Mouse (Mus musculus) neural tube, embryonic 15.5 days (tissue): ENCODE data around the gene Trub2. TPM values are rescaled to one million over a fixed set of nuclear protein-coding genes. Genes with fewer than 3 reads are reported as not detected.

Experiments
- ATAC-seq: fragments of 200-750 bp; cut with Nextera tagmentation; 2 replicates; pipeline ENCODE4 v1.8.0; 2017; ENCODE audit warnings: mild to moderate bottlenecking, moderate TSS enrichment, moderate library complexity; ENCODE audit not compliant: low FRiP score
- H3K27ac ChIP-seq: fragments of 300-500 bp; sonication (generic); replicated peaks from 2 replicates; pipeline ENCODE4 v1.5.1; 2015; ENCODE audit warnings: mild to moderate bottlenecking, inconsistent platforms
- H3K27me3 ChIP-seq: fragments of 300-500 bp; sonication (generic); replicated peaks from 2 replicates; pipeline ENCODE4 v1.6.1; 2015; ENCODE audit warnings: inconsistent platforms
- H3K36me3 ChIP-seq: fragments of 300-500 bp; sonication (generic); 2 replicates; pipeline ENCODE4 v1.6.1; 2015; ENCODE audit warnings: inconsistent platforms
- H3K4me1 ChIP-seq: fragments of 300-500 bp; sonication (generic); 2 replicates; pipeline ENCODE4 v1.6.1; 2015; ENCODE audit warnings: inconsistent platforms
- H3K4me2 ChIP-seq: fragments of 300-500 bp; sonication (generic); 2 replicates; pipeline ENCODE4 v1.6.1; 2015; ENCODE audit warnings: inconsistent platforms, mild to moderate bottlenecking, moderate library complexity
- H3K4me3 ChIP-seq: fragments of 300-500 bp; sonication (generic); replicated peaks from 2 replicates; pipeline ENCODE4 v1.5.1; 2015; ENCODE audit warnings: mild to moderate bottlenecking, inconsistent platforms
- H3K9ac ChIP-seq: fragments of 300-500 bp; sonication (generic); replicated peaks from 2 replicates; pipeline ENCODE4 v1.6.1; 2015; ENCODE audit warnings: mild to moderate bottlenecking, inconsistent platforms
- H3K9me3 ChIP-seq: fragments of 300-500 bp; sonication (generic); replicated peaks from 2 replicates; pipeline ENCODE4 v1.6.1; 2016; ENCODE audit warnings: inconsistent platforms
- WGBS: fragments of 180-500 bp; shearing (Covaris S2); methylation state at CpG from one replicate; pipeline ENCODE4 v1.1.7; 2015; ENCODE audit warnings: mixed read lengths; 5-methylcytosine and 5-hydroxymethylcytosine counted together
- polyA plus RNA-seq: library from polyadenylated mRNA; unstranded; fragments of >200 nt; fragmentation: Nextera tagmentation; extraction: Ambion mirVana; gene quantifications from 2 replicates; pipeline ENCODE4 v1.2.1, GENCODE M21; 2015

The Trub2 gene
- polyA plus RNA-seq: 33.2 and 35.5 TPM in 2 replicates

DNA sequence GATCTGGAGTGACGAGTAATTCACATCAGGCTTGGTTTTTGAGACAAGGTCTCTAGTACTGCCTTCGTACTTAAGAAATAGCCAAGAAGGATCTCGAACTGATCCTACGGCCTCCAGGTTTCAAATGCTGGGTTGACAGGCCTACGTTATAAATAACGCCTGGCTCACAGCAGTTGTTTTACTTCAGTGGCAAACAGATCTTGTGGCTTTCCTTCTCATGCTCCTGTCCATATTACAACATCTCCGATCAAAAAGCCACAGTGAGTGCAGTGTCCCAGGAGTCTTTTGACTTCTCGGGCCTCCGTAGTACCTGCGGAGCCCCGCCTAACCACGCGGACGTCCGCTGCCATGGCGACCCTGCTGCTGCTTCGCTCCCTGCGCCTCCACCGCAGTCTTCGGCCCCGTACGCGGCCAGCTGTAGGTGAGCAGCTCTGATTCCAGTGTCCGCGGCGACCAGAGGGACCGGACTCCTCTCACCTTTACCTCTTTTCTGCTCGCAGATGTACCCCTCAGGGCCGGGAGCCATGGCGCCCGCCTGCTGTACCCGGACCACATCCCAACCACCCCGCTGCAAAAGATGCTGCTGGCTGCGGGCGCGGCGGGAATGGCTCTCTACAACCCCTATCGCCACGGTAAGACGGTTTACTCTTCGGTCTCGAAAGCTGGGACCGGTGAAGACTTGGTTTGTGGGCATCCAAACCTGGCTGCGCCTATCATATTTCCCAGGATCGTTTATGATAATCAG is at the start of gene Trub2:
Gene Trub2, minus strand, starts transcription at position 566 of the 745 bp plus-strand sequence.
- ATAC-seq: peak; percentile 91
- WGBS: under 1% methylated on average over 45 of the region's 45 CpGs
- peak within 1 kb of the TSS; percentile 81 for H3K9ac ChIP-seq
- peaks cover 54% of the 10 kb centered on the region for H3K36me3 ChIP-seq
- peak within 1 kb of the TSS; percentile 80 for H3K27ac ChIP-seq
- peaks cover 28% of the 10 kb centered on the region for H3K4me1 ChIP-seq
- H3K9me3 ChIP-seq: no peaks in the 10 kb centered on the region
- H3K4me3 ChIP-seq: peak within 1 kb of the TSS; percentile 76
- H3K27me3 ChIP-seq: no peaks in the 10 kb centered on the region
- H3K4me2 ChIP-seq: peak within 1 kb of the TSS; percentile 75

DNA sequence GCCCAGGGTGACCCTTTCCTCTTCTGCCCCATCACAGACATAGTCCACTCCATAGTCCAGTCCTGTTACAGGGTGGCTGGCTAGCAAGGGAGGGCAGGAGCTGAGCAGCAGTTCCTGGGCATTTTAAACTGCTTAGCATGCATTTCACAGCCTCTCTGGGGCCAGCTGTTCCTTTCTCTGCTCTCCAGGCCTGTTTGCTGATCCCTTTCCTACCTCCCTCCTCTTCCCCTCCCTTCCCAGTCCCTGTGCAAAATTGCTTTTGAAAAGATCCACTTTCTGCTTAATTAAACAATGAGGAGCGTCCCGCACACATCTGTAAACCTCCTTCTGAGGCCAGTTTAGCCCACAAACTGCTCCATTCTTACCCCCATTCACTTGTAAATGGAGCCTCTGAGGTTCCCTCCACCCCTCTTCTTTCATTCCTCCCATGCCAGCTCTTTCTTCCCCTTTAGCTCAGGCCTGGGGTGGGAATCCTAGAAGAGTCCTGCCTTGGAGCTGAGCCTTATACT is 47.1 kb upstream of the Trub2 start:
- no peak for ATAC-seq
- H3K4me2 ChIP-seq: no peak overlapping the region
- H3K27ac ChIP-seq: peak overlapping the region; percentile 42

DNA sequence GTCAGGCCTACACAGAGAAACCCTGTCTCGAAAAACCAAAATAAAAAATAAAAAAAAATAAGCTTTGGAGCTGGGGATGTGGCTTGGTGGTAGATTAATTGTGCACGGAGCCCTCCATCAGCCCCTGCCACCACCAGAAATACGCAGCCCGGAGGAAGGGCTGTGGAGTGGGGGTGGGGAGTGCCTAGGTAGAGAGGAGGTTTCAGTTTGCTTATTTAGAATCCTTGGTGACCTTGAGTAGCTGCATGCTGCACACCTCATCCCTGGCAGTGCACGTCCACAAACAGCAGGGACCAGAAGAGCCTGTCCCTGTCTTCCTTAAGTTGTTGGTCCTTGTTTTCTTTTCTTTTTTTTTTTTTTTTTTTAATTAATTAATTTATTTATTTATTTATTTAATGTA is 45.5 kb upstream of the Trub2 start:
- no peak for ATAC-seq
- Histone ChIP-seq H3K27ac (no peak overlapping the region), H3K4me1 (peaks cover 5% of the 10 kb centered on the region; the same call in 1 of the 2 replicates), H3K9ac (no peak overlapping the region), H3K27me3 (no peaks in the 10 kb centered on the region), H3K36me3 (peaks cover 18% of the 10 kb centered on the region; the same call in 1 of the 2 replicates), H3K4me3 (no peak overlapping the region), H3K4me2 (no peak overlapping the region), H3K9me3 (no peaks in the 10 kb centered on the region)
- whole genome bisulfite sequencing: 94% methylated on average over 5 of the region's 5 CpGs

More for the DNA sequence above, 47.1 kb upstream of the Trub2 start:
- WGBS: 6% methylated on average over 2 of the region's 2 CpGs
- H3K36me3 ChIP-seq: peaks cover 15% of the 10 kb centered on the region; the same call in 1 of the 2 replicates
- H3K27me3 ChIP-seq: no peaks in the 10 kb centered on the region
- peaks cover 19% of the 10 kb centered on the region for H3K4me1 ChIP-seq
- H3K4me3 ChIP-seq: no peak overlapping the region
- no peaks in the 10 kb centered on the region for H3K9me3 ChIP-seq
- no peak overlapping the region for H3K9ac ChIP-seq

DNA sequence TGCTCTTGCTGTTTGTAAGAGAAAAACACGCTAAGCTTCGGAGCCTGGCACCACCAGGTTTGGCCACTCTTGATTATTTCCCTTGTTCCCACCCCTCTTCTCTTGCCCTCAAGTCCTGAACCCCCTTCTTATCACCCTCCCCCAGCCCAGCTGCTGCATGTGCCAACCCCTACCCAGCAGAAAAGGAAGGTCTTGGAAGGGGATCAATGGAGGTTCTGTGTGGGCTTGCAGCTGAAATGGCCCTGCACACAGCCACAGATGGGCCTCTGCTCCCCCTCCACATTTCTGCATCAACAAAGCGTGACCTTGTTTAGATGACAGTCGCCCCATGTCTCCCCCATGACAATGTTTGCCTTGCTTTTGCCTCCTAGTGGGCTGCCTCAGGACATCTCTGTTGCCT is 42.8 kb upstream of the Trub2 start:
- ATAC-seq: no peak
- H3K4me3 ChIP-seq: no peak overlapping the region
- H3K27ac ChIP-seq: no peak overlapping the region
- 91% methylated on average over 4 of the region's 4 CpGs for WGBS
- no peak overlapping the region for H3K9ac ChIP-seq
- H3K4me2 ChIP-seq: no peak overlapping the region
- H3K36me3 ChIP-seq: peaks cover 18% of the 10 kb centered on the region; the same call in 1 of the 2 replicates
- no peaks in the 10 kb centered on the region for H3K9me3 ChIP-seq
- H3K27me3 ChIP-seq: no peaks in the 10 kb centered on the region
- H3K4me1 ChIP-seq: peaks cover 19% of the 10 kb centered on the region

DNA sequence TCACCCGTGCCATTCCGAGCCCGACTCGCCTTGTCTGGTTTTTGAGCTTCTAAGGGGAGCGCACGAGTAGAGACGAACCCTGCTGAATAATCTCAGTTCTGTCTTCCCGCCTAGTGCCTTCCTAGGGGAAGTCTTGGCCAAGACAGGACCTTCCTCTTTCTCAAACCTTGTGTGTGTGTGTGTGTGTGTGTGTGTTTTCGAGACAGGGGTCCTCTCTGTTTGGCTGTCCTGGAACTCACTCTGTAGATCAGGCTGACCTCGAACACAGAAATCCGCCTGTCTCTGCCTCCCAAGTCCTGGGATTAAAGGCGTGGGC is 39.4 kb upstream of the Trub2 start:
- peak overlapping the region; percentile 73 for H3K27ac ChIP-seq

DNA sequence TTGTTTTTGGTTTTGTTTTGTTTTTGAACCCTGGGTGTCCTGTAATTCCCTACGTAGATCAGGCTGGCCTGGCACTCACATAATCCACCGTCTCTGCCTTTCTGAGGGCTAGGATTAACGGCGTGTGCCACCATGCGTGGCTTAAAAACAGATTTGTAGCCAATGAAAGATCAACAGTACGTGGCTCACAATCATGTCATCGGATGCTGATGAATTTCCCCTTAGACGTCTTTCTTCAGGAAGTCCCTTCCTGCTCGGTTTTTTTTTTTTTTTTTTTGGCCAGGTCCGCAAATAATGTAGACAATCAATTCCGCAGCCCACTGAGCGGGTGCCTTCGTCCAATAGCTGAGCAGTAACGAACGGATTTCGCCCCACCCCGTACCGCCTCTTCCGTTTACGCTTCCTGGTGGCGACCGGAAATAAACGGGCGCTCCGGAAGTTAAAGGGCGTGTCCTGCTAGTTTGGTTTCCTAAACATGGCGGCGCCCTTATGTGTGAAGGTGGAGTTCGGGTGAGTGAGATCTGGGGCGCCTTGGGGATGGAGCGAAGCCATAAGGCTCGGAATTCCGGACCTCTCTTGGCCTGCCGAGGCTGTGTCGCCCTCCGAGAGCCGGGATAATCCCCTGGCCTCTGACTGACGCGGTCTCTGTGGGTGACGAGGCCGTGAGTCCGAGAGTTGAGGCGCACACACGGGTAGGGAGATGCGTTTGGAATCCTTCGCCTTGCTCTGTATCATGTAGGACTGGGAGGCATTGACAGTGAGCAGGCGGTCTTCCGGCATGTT is 38.8 kb upstream of the Trub2 start:
- Histone ChIP-seq H3K9me3 (no peaks in the 10 kb centered on the region), H3K4me3 (peak overlapping the region; percentile 78), H3K27ac (peak overlapping the region; percentile 96), H3K9ac (peak overlapping the region; percentile 81), H3K4me2 (peak overlapping the region; percentile 88), H3K27me3 (no peaks in the 10 kb centered on the region), H3K4me1 (peaks cover 19% of the 10 kb centered on the region), H3K36me3 (0 out of 2 replicates have a peak, but pooled peaks cover 3% of the 10 kb centered on the region)
- WGBS: under 1% methylated on average over 47 of the region's 48 CpGs
- peak; percentile 97 for ATAC-seq

More for the DNA sequence above, 39.4 kb upstream of the Trub2 start:
- WGBS: 6% methylated on average over 12 of the region's 12 CpGs
- H3K9me3 ChIP-seq: no peaks in the 10 kb centered on the region
- peaks cover 5% of the 10 kb centered on the region; the same call in 1 of the 2 replicates for H3K36me3 ChIP-seq
- peak overlapping the region; percentile 73 for H3K9ac ChIP-seq
- H3K27me3 ChIP-seq: no peaks in the 10 kb centered on the region
- H3K4me1 ChIP-seq: peaks cover 19% of the 10 kb centered on the region
- peak overlapping the region; percentile 88 for H3K4me2 ChIP-seq
- peak overlapping the region; percentile 78 for H3K4me3 ChIP-seq
- no peak for ATAC-seq

DNA sequence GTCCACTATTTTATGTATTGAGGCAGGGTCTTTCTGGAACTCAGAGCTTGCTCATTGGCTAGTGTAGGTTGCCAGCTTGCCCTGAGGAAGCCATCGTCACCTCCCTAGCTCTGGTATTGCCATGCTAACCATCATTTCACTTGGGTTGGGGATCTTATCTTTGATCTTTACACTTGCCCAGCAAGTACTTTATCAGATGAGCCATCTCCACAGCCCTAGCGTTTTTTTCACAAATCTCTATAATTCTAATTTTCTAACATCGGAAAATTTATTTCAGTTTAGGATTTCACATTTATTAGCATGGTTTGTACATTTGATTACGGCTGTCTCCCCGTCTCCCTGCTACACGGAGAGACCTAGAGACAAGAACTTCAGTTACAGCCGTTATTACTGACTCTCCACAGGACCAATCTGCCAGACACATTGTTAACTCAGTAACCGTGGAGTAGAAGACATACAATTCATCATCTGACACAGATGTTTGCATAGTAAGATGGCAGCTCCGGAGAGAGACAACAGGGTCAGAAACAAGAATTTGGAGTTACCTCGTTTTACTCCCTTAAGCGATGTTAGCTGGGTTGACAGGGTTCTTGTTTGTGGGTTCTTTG is 38.1 kb upstream of the Trub2 start:
- H3K9me3 ChIP-seq: no peaks in the 10 kb centered on the region
- 0 out of 2 replicates have a peak, but pooled peaks cover 3% of the 10 kb centered on the region for H3K36me3 ChIP-seq
- H3K4me2 ChIP-seq: peak overlapping the region; percentile 67
- peaks cover 19% of the 10 kb centered on the region for H3K4me1 ChIP-seq
- H3K4me3 ChIP-seq: peak overlapping the region; percentile 78
- peak overlapping the region; percentile 81 for H3K9ac ChIP-seq
- ATAC-seq: peak; percentile 60
- 7% methylated on average over 11 of the region's 11 CpGs for WGBS
- H3K27ac ChIP-seq: peak overlapping the region; percentile 96
- no peaks in the 10 kb centered on the region for H3K27me3 ChIP-seq

DNA sequence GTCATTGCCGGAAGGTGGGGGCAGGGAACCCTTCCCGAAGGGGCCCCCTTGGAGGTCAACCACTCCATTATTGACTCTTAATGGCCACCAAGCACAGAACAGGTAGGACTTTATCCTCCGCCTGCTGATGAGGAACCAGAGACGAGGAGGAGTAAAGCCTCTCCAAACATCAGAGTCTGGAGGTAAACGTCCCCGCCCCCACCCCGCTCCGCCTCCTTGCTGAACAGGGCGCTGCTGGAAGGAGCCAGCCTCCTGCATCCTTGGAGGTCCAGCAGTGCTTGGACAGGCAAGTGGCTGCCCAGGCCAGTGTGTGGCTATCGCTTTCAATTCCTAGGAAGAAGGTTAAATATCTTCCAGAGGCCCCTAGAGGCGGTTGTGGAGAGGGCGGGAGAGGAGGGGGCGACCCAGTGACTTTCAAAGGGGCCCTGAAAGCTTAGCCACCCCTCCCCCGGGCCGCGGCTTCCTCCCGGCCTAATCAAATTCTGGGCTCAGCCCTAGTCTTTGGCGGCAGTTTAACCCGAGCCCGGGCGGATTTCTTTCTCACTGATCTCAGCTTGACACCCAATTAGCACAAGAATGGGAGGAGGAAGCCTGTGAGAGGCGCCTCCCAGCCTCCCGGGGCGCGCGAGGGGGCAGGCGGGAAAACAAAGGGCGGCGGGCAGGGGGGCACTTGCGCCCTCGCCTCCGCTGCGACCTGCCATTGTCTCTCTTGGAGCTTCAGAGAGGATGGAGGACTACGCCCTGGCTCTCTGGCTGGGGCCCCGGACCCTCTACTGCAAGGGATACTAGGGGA is 31.9 kb upstream of the Trub2 start, which contains the start of gene Urm1:
Gene Urm1, plus strand, starts transcription at position 51 of the 793 bp plus-strand sequence.
- ATAC-seq: peak; percentile 77
- Histone ChIP-seq H3K9ac (peak within 1 kb of the TSS; percentile 64), H3K36me3 (peaks cover 19% of the 10 kb centered on the region), H3K4me2 (peak within 1 kb of the TSS; percentile 76), H3K9me3 (no peaks in the 10 kb centered on the region), H3K27me3 (no peaks in the 10 kb centered on the region), H3K27ac (peak within 1 kb of the TSS; percentile 93), H3K4me1 (peaks cover 25% of the 10 kb centered on the region), H3K4me3 (peak within 1 kb of the TSS; percentile 45)
- WGBS: under 1% methylated on average over 34 of the region's 35 CpGs

DNA sequence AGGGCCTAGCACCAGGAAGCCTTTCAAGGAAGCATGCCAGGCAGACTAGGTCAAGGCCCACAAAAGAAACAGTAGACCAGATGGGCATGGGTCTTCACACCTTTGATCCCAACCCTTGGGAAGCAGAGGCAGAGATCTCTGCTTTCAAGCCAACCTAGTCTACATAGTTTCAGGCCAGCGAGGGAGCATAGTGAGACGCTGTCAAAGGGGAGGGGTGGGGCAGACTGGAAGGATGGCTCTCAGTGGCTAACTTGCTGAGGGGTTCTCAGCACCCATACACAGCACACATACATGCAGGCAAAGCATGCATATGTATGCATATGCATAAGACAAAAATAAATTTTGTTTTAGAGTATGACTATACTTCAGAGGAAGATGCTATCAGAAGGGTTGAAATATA is 31.1 kb upstream of the Trub2 start:
- H3K27me3 ChIP-seq: no peaks in the 10 kb centered on the region
- WGBS: 13% methylated on average over 2 of the region's 2 CpGs
- peaks cover 27% of the 10 kb centered on the region for H3K36me3 ChIP-seq
- H3K9me3 ChIP-seq: no peaks in the 10 kb centered on the region
- peak overlapping the region; percentile 45 for H3K4me3 ChIP-seq
- peaks cover 25% of the 10 kb centered on the region for H3K4me1 ChIP-seq
- H3K4me2 ChIP-seq: peak overlapping the region; percentile 76
- peak overlapping the region; percentile 93 for H3K27ac ChIP-seq
- ATAC-seq: no peak
- H3K9ac ChIP-seq: no peak overlapping the region; the same call in 1 of the 2 replicates

DNA sequence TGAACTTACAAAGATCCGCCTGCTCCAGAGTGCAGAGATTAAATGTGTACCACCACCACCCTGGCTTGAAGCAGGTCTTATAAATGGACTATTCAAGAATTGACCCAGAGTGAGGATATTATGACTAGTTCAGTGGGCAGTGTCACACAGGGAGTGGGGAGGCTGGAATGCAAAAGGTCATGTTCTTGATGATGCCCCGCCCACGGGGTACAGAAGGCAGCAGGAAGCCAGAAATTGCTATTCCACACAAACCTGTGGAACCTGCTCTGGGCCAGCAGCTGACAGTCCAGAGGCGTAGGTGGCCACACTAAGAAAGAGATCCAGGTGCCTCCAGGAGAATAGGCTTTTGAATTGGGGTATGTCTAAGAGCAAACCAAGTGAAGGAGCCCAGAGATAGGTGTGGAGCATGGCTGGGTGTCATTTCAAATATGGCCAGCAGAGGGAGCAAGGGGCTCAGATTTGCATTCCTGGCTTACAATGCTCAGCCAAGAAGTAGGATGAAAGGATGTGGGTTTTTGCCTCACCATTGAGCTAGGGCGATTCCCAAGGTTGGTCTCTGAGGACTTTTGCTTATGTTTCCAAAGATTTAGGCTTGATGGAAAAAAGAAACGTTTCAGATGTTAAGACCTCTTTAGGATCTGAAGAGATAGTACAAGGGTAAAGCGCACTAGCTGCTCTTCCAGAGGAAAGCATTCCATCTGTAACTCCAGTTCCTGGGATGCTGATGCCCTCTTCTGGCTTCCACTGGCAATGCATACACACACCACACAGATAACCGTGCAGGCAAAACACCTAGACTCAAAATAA is 29.3 kb upstream of the Trub2 start:
- peak overlapping the region; percentile 20; the same call in 1 of the 2 replicates for H3K4me3 ChIP-seq

More for the DNA sequence above, 29.3 kb upstream of the Trub2 start:
- H3K36me3 ChIP-seq: peaks cover 45% of the 10 kb centered on the region
- peak; percentile 71 for ATAC-seq
- H3K4me1 ChIP-seq: peaks cover 25% of the 10 kb centered on the region
- peak overlapping the region; percentile 45 for H3K4me2 ChIP-seq
- 35% methylated on average over 8 of the region's 8 CpGs for WGBS
- peak overlapping the region; percentile 79 for H3K27ac ChIP-seq
- no peak overlapping the region for H3K9ac ChIP-seq
- no peaks in the 10 kb centered on the region for H3K27me3 ChIP-seq
- no peaks in the 10 kb centered on the region for H3K9me3 ChIP-seq
